In the genomic region with DNA sequence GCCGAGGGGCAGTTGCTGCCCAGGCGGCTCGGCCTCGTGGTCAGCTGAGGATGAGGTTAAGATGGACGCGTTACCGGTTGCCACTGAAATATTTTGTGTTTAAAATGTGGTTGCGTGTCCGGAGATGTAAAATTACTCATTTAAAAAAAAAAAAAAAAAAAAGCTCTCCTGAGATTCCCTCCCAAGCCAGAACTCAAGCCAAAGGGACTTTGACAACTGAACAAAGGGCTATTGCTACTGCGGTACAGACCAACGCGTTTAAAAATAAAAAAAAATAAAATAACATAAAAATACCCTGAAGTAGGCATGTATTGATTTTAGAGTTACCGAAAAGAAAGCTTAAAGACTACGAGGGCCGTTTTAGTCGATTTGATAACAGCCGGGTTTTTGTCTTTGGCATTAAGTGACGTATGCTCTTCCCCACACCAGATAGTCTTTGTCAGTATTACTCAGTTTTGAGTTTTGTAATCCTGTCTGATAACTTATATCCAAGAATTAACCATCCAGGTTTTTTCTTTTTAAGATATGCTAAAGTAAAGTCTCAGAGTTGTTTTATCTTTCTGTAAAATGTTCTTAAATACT, we compare ENCODE assay signal across 8 mouse cellular contexts. TPM values are rescaled to one million over a fixed set of nuclear protein-coding genes. Genes with fewer than 3 reads are reported as not detected.
DNase-seq lines count a peak whose midpoint lies in the region; ATAC-seq and TF ChIP-seq lines count a peak whose summit lies in the region.

No protein-coding gene starts in this region.

- H3K27ac ChIP-seq in kidney, embryonic 15.5 days = peak overlapping the region; percentile 100
- peak overlapping the region; percentile 100 for H3K27ac ChIP-seq in bone marrow macrophage, adult 2 months (ENCODE audit: insufficient read depth, low read depth, low read length)
- peak overlapping the region; percentile 92 for H3K27ac ChIP-seq in hindbrain, embryonic 14.5 days
- peak overlapping the region; percentile 94 for H3K27ac ChIP-seq in midbrain, postnatal 0 days (ENCODE audit: low read depth, low read length)

- peak overlapping the region; percentile 78 for H3K4me3 ChIP-seq in kidney, embryonic 15.5 days (replicated peaks)
- H3K4me3 ChIP-seq in bone marrow macrophage, adult 2 months (ENCODE audit: insufficient read depth, low read length) = peak overlapping the region; percentile 95
- peak overlapping the region; percentile 41 for H3K4me3 ChIP-seq in hindbrain, embryonic 14.5 days (replicated peaks; ENCODE audit: low read length)
- peak overlapping the region; percentile 57 for H3K4me3 ChIP-seq in midbrain, postnatal 0 days (ENCODE audit: low read depth, low read length)

- no peaks in the 10 kb centered on the region for H3K4me1 ChIP-seq in kidney, embryonic 15.5 days
- H3K4me1 ChIP-seq in bone marrow macrophage, adult 2 months (ENCODE audit: control insufficient read depth, insufficient read depth, low read length) = peaks cover 2% of the 10 kb centered on the region; the same call in 1 of the 2 replicates
- peaks cover 6% of the 10 kb centered on the region; the same call in 1 of the 2 replicates for H3K4me1 ChIP-seq in hindbrain, embryonic 14.5 days (replicated peaks; ENCODE audit: control insufficient read depth, insufficient read depth, low read length)
- no peaks in the 10 kb centered on the region for H3K4me1 ChIP-seq in midbrain, postnatal 0 days (ENCODE audit: insufficient read depth, low read length)

- TF ChIP-seq CTCF in bone marrow macrophage, adult 2 months (IDR thresholded peaks at IDR 0.05; ENCODE audit: low read depth, low read length) = no peak
- no peak for TF ChIP-seq CTCF in midbrain, postnatal 0 days (IDR thresholded peaks at IDR 0.05)

- peak overlapping the region; percentile 73 for H3K9ac ChIP-seq in kidney, embryonic 15.5 days
- H3K9ac ChIP-seq in hindbrain, embryonic 14.5 days = peak overlapping the region; percentile 80
- peak overlapping the region; percentile 71 for H3K9ac ChIP-seq in midbrain, postnatal 0 days (replicated peaks; ENCODE audit: low read length, poor library complexity, severe bottlenecking)

- 0 out of 2 replicates have a peak, but pooled peaks have one; percentile 0 for ATAC-seq in kidney, embryonic 15.5 days (replicated peaks; ENCODE audit: low FRiP score)
- ATAC-seq in hindbrain, embryonic 14.5 days (ENCODE audit: low FRiP score) = no peak
- ATAC-seq in midbrain, postnatal 0 days (ENCODE audit: low FRiP score) = no peak

- H3K4me2 ChIP-seq in kidney, embryonic 15.5 days = peak overlapping the region; percentile 74
- peak overlapping the region; percentile 89 for H3K4me2 ChIP-seq in hindbrain, embryonic 14.5 days (replicated peaks)
- peak overlapping the region; percentile 60 for H3K4me2 ChIP-seq in midbrain, postnatal 0 days (ENCODE audit: low read depth, low read length, poor library complexity, severe bottlenecking)

- H3K36me3 ChIP-seq in kidney, embryonic 15.5 days = peaks cover 7% of the 10 kb centered on the region
- 0 out of 2 replicates have a peak, but pooled peaks cover 3% of the 10 kb centered on the region for H3K36me3 ChIP-seq in hindbrain, embryonic 14.5 days (replicated peaks; ENCODE audit: control insufficient read depth, insufficient read depth)
- H3K36me3 ChIP-seq in midbrain, postnatal 0 days (ENCODE audit: insufficient read depth, low read length) = no peaks in the 10 kb centered on the region

- no peak for TF ChIP-seq POLR2A in bone marrow macrophage, adult 2 months (IDR thresholded peaks at IDR 0.05; ENCODE audit: borderline replicate concordance, low read depth, low read length)

- H3K27me3 ChIP-seq in kidney, embryonic 15.5 days = no peaks in the 10 kb centered on the region
- no peaks in the 10 kb centered on the region for H3K27me3 ChIP-seq in hindbrain, embryonic 14.5 days (ENCODE audit: control insufficient read depth, insufficient read depth, low read length)
- H3K27me3 ChIP-seq in midbrain, postnatal 0 days (ENCODE audit: insufficient read depth, low read length) = no peaks in the 10 kb centered on the region

- intact Hi-C loops in gastrocnemius, postnatal 14 days (cut with DNase I; ENCODE audit: low total_unique reads) = loop anchor here (10.0 kb wide), 1 partner anchor 279 kb away; the partner anchor contains the start of genes Dnajb14 and H2afz

- WGBS in kidney, embryonic 15.5 days = 1% methylated on average over 18 of the region's 18 CpGs
- WGBS in hindbrain, embryonic 14.5 days = under 1% methylated on average over 18 of the region's 18 CpGs
- WGBS in midbrain, postnatal 0 days = under 1% methylated on average over 18 of the region's 18 CpGs

- DNase-seq in kidney, postnatal 10 days = no peak
- DNase-seq in hindbrain, embryonic 14.5 days (ENCODE audit: low spot score) = peak; percentile 72
- DNase-seq in midbrain, postnatal 0 days (ENCODE audit: low spot score) = peak; percentile 27
- no peak for DNase-seq in left cerebral cortex, adult 9 months (ENCODE audit: low spot score in 2 of 2)
- no peak for DNase-seq in Muller cell, postnatal 12 days (ENCODE audit: inconsistent ontology term)
- DNase-seq in gastrocnemius, postnatal 14 days = no peak

- H3K9me3 ChIP-seq in kidney, embryonic 15.5 days (replicated peaks) = no peaks in the 10 kb centered on the region
- H3K9me3 ChIP-seq in hindbrain, embryonic 14.5 days (ENCODE audit: control insufficient read depth, low read length) = no peaks in the 10 kb centered on the region
- H3K9me3 ChIP-seq in midbrain, postnatal 0 days (ENCODE audit: low read length) = no peaks in the 10 kb centered on the region

RNA-seq across cellular contexts. Expression of gene Mttp, which starts 0.6 kb away (rescaled TPM):
- polyA plus RNA-seq in kidney, embryonic 15.5 days (2015; fragmentation: Nextera tagmentation; extraction: Ambion mirVana) = 8.4 and 9.6 TPM in 2 replicates
- 0.27 and 1.0 TPM in 2 replicates for polyA plus RNA-seq in bone marrow macrophage, adult 2 months (2012; ENCODE audit: insufficient read depth, insufficient read length, missing spikeins)
- polyA plus RNA-seq in hindbrain, embryonic 14.5 days (2014; fragmentation: Nextera tagmentation; extraction: Ambion mirVana) = 7.6 and 8.4 TPM in 2 replicates
- total RNA-seq in midbrain, postnatal 0 days (2014; rRNA removed) = 4.9 and 8.1 TPM in 2 replicates
- polyA plus RNA-seq in midbrain, postnatal 0 days (2015; fragmentation: Nextera tagmentation; extraction: Ambion mirVana) = 6.1 and 6.7 TPM in 2 replicates
- 1 to 10 TPM; 1.9 to 2.7 TPM for total RNA-seq in gastrocnemius, postnatal 14 days (2021)

RNA-seq across cellular contexts. Expression of gene Trmt10a, which starts 0.9 kb away (rescaled TPM):
- 14.0 and 14.2 TPM in 2 replicates for polyA plus RNA-seq in kidney, embryonic 15.5 days (2015; fragmentation: Nextera tagmentation; extraction: Ambion mirVana)
- polyA plus RNA-seq in bone marrow macrophage, adult 2 months (2012; ENCODE audit: insufficient read depth, insufficient read length, missing spikeins) = 2.6 and 4.7 TPM in 2 replicates
- polyA plus RNA-seq in hindbrain, embryonic 14.5 days (2014; fragmentation: Nextera tagmentation; extraction: Ambion mirVana) = 7.7 and 9.5 TPM in 2 replicates
- 2.5 and 5.3 TPM in 2 replicates for total RNA-seq in midbrain, postnatal 0 days (2014; rRNA removed)
- 8.4 and 9.5 TPM in 2 replicates for polyA plus RNA-seq in midbrain, postnatal 0 days (2015; fragmentation: Nextera tagmentation; extraction: Ambion mirVana)
- total RNA-seq in gastrocnemius, postnatal 14 days (2021) = 1 to 10 TPM; 2.4 to 2.5 TPM

RNA-seq across cellular contexts. Expression of gene 4930579F01Rik, which starts 49.5 kb away (rescaled TPM):
- 0.09 and 0.19 TPM in 2 replicates for polyA plus RNA-seq in kidney, embryonic 15.5 days (2015; fragmentation: Nextera tagmentation; extraction: Ambion mirVana)
- polyA plus RNA-seq in bone marrow macrophage, adult 2 months (2012; ENCODE audit: insufficient read depth, insufficient read length, missing spikeins) = not detected in 2 replicates
- polyA plus RNA-seq in hindbrain, embryonic 14.5 days (2014; fragmentation: Nextera tagmentation; extraction: Ambion mirVana) = not detected in 2 replicates
- not detected in 2 replicates for total RNA-seq in midbrain, postnatal 0 days (2014; rRNA removed)
- not detected in 2 replicates for polyA plus RNA-seq in midbrain, postnatal 0 days (2015; fragmentation: Nextera tagmentation; extraction: Ambion mirVana)
- not detected for total RNA-seq in gastrocnemius, postnatal 14 days (2021)

Comparison
In these comparisons a context has a peak if more than half of its experiments do, and no peak if none do; other contexts are left out.
1. H3K4me3 ChIP-seq: peak in every context shown above with its lines; median percentile 95 in bone marrow macrophage, adult 2 months; 78 in kidney, embryonic 15.5 days; 57 in midbrain, postnatal 0 days; 41 in hindbrain, embryonic 14.5 days.
2. DNase-seq: peak in hindbrain, embryonic 14.5 days (single experiment) and midbrain, postnatal 0 days (single experiment); none in kidney, postnatal 10 days (single experiment), left cerebral cortex, adult 9 months (0 of 2), Muller cell, postnatal 12 days (single experiment) and gastrocnemius, postnatal 14 days (single experiment).
3. Peak in every context shown above with its lines, with median percentiles within 50 percentile points of each other: H3K27ac ChIP-seq, H3K4me2 ChIP-seq and H3K9ac ChIP-seq.